Mouse (Mus musculus): Measurements from ENCODE around the gene Olfr223.
"Not testable (repeated sequence)": the region's sequence is repeated elsewhere in the genome, so short reads cannot be mapped to it uniquely, and the experiment has no call there.

DNA sequence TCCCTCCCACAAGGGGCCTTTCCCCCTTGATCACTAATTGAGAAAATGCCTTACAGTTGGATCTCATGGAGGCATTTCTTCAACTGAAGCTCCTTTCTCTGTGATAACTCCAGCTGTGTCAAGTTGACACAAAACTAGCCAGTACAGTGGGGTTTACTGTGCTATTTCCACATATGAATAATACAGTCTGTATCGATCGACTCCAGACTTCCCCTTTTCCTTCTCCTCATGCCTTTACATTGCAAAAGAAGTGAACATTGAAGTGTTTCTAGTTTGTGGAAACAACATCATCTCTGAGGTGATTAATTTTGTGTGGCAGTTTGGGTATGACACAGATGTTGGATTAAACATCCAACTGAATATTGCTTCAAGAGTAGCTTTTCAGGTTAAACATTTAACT is 23.9 kb upstream of the Olfr223 start:
- TF ChIP-seq CTCF (IDR thresholded peaks at IDR 0.05; ENCODE audit: borderline replicate concordance, control insufficient read depth, extremely low read depth, insufficient read depth, low read length, poor library complexity); POLR2A (IDR thresholded peaks at IDR 0.05; ENCODE audit: control insufficient read depth, extremely low read depth, insufficient read depth, low read length, poor library complexity): not testable (repeated sequence)
